Mouse (Mus musculus): Measurements from ENCODE around the gene Dhrs13.

- TF ChIP-seq CTCF (IDR thresholded peaks at IDR 0.05; ENCODE audit: extremely low read depth, insufficient read length, insufficient replicate concordance, low read depth, low read length), result no peak
- no peak for TF ChIP-seq POLR2A (IDR thresholded peaks at IDR 0.05; ENCODE audit: low read depth, low read length)
Measured at GRCm38 (mm10) chr11:78062563-78062962, 30.5 kb downstream of the Dhrs13 start.

Measured in small intestine, adult 2 months (tissue).